Mouse (Mus musculus): Measurements from ENCODE around the gene Adgra3.

Gene Adgra3

DNA sequence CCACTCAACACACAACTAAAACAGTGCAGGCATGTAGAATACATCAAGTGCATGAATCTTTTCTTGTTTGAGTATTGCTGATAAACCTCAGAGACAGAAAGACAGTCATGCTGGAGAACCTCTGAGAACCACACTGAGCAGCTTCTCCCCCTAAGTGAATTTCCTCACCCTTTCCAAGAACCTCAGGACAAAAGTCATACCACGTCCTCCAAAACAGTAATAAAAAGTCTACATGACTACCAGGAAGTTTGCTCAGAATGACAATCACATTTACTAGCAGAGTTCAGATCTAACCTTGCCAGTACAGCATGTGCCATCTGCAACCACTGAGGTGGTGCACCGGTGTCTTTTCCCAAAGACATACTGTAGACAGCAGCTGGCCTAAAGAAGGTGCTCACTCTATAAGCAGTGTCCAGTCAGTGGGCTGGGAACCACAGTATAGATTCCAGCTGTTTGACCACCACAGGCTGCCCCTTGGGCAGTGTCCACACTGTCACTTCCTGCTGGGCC lies 27.0 kb downstream of the Adgra3 start:
- no peak for DNase-seq (ENCODE audit: low spot score in 2 of 2)

DNA sequence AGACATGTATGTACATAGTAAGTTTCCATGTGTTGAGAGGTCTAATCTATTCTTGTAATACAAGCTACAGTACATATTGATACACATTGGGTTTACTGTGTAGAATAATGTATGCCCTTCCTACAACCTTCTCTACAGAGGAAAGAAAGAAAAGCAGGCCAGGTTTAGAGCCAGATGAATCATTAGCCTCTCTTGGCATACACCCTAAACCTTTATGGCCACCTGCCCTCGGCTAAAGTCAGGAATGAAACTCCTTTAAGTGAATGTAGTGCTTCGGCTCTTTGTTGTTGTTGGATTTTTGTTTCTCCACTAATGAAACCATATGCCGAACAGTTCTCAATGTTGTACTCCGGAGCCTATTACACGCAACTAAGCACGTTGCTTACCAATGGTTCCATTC lies 27.5 kb downstream of the Adgra3 start:
- no peak for DNase-seq (ENCODE audit: low spot score in 2 of 2)

DNA sequence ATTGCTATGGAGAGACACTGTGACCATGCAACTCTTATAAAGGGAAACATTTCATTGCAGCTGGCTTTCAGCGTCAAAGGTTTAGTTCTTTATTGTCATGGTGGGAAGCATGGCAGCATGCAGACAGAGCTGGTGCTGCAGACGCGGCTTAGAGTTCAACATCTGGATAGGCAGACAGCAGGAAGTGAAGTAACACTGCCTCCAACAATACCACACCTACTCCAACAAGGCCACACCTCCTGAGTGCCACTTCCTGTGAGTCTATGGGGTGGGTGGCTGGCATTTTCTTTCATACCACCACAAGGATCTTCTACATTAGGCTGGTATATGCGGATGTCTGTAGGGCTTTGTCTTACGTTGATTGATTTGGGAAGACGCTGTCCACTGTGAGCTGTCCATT lies 29.1 kb downstream of the Adgra3 start:
- no peak for DNase-seq (ENCODE audit: low spot score in 2 of 2)

DNA sequence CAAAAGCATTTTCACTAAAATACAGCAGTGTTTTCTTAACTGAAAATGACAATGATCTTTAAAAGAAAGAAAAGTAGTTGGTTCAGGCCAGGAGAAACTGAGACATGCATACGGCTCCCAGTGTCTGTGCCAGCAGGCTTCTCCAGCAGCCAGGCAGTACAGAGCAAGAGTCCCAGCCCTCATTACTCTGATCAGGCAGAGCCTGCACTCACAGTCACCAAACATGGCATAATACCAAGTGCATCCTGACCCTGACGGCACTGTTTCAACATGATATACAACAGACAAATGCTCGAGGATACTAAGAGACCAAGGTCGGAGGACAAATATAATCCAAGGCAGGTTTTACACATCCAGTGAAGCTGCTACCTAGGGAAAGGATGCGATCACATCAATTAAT lies 31.2 kb downstream of the Adgra3 start:
- no peak for DNase-seq (ENCODE audit: low spot score in 2 of 2)

DNA sequence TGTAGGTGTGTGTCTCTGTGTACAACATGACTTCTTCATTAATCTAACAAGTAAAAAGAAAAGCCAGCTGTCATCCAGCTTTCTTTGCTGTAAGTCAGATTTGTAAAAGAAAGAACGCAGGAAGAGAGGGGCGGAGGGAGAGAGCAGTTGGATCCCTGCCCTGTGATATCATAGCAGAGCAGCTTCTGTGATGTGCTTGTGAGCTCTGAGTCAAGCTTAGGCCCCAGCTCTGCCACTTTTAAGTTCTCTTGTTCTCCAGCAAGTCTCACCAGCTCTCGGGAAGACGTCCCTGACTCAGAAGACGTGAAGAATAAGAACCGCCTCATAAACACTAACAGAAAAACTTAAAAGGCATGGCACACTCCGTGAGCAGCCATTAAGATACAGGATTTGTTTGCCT lies 31.8 kb downstream of the Adgra3 start:
- DNase-seq (ENCODE audit: low spot score in 2 of 2) = no peak

DNA sequence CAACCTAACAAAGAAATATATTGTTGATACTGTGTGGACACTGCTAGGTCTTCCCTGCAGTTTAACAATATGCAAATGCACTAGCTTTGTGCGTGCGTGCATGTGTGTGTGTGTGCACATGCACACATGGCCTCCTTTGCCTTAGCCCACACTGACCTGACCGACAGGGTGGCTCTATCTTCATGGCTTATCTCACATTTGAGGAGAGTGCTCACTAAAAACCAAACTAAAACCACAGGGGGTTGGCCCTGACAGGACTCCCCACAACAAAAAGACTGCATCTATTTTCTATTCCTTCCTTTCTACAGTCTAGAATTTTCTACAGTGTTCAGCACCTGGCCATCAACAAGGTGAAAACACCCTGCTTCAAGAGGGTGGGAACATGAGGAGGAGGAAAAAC lies 32.7 kb downstream of the Adgra3 start:
- DNase-seq (ENCODE audit: low spot score in 2 of 2) = no peak

DNA sequence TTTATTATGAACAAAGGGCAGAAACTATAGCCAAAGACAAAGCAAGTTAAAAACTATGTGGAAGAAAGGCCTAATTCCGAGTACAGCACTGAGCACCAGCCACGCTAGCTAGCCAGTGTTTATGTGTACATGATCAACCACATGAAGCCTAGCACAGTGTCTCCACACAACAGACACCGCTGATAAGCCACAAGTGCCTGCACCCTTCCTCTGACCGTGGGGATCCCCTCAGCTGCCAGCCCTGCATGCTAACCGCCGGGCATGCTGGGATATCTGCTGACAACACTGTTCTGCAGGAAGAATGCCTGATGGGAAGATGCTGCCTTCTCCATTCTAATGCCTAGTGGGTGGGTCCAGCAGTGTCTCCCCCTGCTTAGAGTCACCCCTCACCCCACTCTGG lies 34.7 kb downstream of the Adgra3 start:
- no peak for DNase-seq (ENCODE audit: low spot score in 2 of 2)

DNA sequence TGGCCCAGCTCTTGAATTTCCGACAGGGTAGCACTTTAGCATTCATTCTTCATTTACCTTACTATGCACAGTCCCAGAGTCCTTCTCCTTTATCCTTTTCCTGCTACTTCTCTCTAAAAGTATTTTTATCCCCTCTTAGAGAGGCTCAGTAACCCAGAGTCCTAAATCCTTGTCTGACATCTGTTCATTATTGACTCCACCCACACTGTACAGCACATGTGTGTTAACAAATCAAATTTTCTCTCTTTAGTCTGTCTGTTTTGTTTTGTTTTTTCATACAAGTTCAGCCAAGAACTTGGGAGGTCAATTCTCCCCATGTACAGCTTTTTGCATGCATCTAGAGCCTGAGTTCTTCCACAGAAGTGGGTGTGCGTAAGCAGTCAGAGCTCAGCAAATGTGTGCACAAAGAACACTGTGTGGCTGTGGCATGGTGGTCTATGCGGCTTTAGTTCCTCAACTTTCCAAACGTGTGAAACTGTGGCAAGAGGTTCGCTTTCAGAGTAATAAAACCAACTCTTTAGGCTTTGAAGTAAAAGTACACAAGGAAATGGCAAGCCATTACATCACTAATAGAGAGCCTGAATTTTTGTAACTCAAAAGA lies 42.7 kb downstream of the Adgra3 start:
- no peak for DNase-seq (ENCODE audit: low spot score in 2 of 2)

DNA sequence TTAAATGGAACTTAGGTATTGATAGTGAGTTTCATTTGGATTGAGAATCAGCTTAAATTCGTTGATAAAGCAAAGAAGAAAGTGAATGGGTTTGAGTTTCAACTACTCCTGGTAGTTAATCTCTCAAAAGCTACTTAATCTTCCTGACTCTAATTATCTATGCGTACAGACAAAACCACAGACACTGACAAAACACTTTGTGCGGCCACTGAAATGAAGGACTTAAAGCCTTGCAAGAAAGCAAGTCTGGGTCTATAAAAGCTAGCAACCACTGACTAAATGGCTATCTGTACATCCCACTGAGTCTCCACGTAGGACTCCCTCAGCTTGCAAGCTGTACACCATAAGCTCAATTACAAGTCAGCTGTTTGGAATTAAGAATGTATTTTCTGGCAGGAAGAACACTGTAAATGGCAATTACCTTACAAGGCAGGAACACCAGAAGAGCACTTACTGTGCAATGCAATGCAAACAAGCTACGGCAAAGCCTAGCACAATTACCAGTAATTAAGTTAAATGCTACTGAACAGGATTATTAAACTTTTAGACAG lies 43.6 kb downstream of the Adgra3 start:
- no peak for DNase-seq (ENCODE audit: low spot score in 2 of 2)

DNA sequence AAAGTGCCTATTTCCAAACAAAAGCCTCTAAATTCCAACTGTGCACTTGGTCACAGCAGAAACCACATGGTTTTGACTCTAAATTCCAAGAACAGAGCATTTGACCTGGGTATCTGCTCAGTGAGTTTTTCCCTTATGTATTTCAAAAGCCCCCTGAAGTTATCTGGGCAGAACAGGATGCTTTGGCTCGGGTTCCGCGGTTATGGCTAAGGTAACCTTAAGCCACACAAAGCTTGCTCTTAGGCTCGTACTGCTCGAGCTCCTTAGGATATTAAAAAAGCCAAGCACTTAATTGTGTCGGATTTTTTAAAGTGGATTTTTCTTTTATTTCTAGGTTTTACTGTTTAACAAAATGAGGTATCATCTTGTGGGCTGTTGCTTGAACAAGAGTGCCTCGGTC lies 44.1 kb downstream of the Adgra3 start:
- DNase-seq (ENCODE audit: low spot score in 2 of 2) = no peak

DNA sequence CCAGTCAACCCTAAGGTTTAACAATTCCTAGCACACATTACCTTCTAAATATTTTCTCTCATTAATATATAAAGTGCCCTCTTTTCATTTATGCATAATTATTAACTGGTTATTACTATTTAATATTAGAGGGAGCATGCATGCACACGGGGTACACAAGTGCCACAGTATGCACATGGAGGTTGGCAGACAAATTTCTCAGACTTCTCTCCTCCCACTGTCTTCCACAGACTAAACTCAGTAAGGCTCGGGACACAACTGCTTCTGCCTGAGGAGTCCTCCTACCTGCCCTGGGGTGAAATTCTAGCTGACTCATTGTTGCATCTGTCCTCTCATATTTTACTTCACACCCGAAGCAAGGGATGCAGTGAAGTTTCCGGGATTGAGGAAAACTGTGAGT lies 44.8 kb downstream of the Adgra3 start:
- DNase-seq (ENCODE audit: low spot score in 2 of 2) = no peak

DNA sequence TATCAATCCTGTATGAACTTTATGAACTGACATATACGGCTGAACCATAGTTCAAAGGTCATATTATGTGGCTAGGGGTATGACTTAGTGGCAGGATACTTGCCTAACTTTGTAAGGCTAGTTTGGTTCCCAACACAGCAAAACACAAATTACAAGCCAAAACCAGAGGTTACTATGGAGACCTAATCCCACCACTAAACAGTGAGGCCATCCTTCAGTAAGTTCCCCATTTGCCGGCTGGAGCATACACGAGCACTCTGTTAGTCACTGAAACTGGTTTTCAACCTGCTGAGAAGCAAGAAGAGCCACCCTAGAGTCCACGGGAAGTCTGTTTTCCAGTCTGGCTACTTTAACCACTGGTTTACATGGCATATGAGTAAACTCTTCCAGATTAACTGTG lies 50.0 kb downstream of the Adgra3 start:
- DNase-seq (ENCODE audit: low spot score in 2 of 2) = no peak

DNA sequence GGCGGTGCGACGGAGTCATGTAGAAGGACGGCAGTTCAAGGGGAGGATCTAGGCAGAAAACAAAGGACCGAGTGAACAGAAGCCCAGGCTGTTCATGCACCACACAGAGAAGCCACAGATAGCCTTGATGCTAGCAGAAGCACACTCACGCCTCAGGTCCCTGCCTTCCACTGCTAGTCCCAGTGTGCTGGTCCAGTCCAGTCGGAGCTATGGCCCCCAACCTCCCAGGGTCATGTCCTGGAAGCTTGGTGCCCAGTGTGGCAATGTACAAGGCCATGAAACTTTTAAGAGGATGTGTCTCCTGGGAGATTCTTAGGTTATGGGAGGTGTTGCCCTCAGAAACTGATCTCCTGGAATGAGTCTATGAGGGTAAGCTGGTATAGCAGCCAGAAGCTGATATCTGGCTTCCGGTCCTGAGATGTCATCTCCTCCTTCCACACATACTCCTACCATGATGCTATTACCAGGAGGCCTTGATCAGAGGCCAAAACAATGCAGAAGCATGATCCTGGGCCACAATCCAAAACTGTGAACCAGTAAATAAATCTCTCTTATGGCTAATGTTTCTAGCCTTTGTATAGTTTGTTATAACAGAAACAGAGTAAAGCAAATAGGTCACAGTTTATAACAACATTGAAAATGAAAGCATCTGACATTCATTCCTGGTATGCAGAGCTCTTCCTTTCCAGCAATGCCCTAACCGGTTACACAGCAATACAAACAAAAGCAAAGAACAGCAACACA lies 51.7 kb downstream of the Adgra3 start:
- no peak for DNase-seq (ENCODE audit: low spot score in 2 of 2)

DNA sequence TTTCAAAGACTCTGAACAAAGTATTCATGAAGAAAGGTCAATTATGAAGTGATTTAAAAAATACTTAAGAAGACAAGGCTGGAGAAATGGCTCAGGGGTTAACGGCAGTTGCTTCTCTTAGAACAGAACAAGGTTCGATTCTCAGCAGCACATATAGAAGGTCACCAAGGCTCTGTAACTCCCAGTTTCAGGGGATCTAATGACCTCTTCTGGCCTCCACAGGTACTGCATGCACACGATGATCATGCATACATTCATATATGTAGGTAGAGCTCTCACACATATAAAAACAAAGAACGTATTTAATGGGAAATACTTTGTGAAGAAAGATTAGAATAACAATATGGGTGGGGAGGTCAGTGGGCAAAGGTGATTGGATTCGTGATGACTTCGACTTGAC lies 56.5 kb downstream of the Adgra3 start:
- no peak for DNase-seq (ENCODE audit: low spot score in 2 of 2)

DNA sequence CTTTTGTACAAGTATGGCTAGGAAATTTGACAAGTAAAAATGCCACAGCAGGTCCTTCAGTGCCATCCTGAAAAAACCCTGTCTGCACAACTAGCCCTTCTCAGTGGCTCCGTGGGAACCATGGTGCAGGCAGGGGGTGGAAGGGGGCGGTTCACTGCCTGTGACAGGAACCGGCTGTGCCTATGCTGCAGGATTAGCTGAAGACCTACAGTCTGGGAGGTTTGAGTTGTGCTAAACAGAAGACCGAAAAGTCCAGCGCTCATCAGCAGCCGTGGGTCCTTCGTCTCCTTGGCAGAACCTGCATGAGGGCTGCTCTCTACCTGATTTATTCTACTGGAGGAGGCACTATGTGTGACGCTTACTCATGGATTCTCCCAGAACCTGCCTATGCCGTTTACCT lies 59.0 kb downstream of the Adgra3 start:
- DNase-seq (ENCODE audit: low spot score in 2 of 2) = no peak

DNA sequence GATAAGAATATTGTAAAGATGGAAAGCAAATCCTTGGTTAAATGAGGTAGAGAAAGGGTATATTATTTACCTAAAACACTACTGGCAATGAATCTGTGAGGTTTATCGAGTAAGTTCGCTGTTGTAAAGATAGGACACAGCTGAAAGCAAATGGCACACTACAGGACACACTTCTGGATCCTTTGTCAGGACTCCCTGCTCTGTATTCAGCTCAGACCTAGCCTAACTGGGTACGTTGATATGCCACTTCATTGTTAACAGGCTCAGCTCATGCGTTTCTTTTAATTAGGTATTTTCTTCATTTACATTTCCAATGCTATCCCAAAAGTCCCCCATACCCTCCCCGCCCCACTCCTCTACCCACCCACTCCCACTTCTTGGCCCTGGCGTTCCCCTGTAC lies 61.8 kb downstream of the Adgra3 start:
- no peak for DNase-seq (ENCODE audit: low spot score in 2 of 2)

DNA sequence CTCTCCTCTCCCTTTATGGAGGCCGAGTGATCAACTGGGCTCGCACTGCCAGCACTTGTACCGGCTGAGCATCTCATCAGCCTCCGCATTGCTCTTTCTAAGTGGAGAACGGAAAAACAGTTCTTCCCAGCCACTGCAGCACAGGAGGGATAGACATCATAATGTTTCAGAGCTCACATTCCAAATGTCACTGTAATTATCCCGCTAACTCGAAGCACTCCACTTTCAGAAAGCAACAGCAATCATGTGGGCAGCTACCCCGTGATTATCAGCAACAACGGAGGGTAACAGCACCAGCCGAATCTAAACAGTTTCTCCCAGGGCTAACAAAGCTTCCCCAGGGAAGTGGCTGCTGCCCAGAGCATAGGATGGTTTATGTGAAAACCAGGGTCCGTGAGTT lies 62.3 kb downstream of the Adgra3 start:
- DNase-seq (ENCODE audit: low spot score in 2 of 2) = peak; percentile 43 to 44

DNA sequence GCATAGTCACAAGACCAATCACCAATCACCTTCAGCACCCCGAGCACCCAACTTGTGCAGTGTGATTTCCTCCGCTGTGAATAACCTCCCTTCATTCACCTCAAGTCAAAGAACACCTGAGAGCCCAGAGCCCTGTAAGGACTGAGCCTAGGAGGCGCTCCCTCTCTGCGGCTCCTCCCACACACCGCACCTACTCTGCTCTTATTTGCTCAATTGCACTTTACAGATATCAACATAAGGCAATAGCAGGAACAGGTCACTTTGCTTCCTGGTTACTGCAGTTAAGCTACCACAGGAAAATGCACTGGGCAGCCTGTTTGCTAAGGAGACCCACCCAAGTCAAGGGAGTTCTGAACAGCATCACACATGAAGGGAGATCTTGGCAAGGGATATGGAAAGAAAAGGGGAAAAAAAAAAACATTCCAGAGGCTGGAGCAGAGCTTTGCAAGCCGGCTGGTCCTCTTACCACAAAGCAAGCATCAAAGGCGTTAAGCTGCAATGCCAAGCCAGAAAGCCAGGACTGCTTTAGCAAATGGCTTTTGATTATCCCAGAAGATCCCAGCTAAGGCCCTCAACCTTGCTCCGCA lies 68.0 kb downstream of the Adgra3 start:
- no peak for DNase-seq (ENCODE audit: low spot score in 2 of 2)

DNA sequence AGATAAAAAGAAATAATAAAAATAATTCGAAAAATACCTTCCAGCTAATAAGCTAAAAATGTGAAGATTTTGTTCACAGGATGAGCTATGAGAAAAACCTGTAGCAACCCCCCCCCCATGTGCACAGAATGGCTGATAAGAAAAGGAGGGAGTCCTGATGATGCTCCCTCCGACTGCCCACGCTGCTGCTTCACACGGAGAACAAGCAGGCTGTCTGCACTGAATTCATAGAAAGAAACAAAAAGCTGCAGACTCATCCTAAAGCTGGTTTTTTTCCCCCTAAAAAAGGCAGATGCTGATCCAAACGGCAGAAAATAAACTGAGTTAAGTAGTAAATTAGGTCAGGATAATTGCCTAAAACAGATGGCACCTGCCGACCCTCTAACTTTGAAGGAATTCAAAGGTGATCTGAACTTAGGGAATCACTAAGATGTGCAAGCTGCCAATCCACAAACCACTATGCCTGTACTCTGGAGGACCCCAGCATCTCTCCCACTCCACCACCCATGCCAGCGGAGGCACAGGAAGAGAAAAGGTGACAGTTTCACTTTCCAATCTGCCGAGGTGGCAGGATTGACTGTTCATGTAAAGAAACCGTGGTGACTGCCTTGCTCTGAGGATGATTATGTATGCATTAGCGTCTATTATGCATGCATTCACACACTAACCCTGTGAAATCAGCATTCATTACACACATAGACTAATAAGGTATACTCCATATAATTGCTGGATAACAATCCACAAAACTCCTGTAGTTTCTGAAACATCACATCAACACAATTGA lies 70.6 kb downstream of the Adgra3 start:
- DNase-seq (ENCODE audit: low spot score in 2 of 2) = peak; percentile 24 to 29

DNA sequence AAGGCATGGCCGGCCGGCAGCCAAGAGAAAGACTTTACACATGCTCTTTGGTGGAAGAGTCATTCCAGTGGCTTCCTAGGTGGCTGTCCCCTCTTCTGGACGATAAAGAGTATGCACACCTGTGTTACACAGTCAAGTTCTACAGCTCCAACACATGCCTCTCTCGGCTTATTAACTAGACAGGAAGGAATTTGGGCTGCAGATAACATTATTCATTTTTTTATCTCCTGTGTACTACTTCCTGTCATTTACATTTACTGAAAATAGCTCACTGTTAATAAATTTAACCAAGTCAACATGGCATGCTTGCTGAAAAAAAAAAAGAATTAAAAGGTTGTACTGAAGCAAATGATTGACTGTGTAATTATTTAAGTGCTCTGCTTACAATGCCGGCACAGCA lies 78.1 kb downstream of the Adgra3 start:
- no peak for DNase-seq (ENCODE audit: low spot score in 2 of 2)

DNA sequence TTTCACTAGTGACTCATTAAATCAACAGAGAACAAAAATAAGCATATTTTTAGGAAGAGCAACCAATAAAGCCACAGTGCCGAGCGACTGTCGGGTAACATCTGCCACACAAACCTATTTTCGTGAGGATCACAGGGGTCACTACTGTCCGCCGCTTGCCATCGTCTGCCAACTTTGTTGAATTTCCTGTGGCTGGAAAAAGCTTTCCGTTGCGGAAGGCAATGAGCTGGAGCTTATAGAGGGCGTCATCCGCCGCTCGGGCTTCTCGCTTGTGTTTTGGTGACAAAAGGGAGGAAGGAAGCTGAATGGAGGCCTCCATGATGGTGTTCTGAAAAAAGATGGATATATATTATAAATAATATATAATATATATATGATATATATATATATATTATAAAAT lies 79.6 kb downstream of the Adgra3 start:
- no peak for DNase-seq (ENCODE audit: low spot score in 2 of 2)

DNA sequence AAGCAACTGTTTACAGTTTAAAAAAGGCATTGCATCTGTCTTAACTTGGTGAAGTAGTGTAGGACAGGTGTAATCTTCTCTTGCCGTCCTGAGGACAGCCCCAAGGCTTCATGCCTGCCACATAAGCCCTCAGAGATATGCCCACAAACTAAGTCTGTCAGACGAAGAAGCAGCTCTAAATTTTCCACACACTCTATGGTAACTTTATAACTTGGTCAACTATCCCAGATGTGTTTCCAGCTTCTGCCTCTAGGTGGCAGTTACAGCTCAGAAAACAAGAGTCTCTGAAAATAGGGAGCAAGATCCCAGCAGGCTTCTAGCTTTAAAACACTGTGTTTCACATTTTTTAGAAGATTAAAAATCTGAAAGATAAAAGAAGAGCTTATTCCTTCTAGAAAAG lies 82.8 kb downstream of the Adgra3 start:
- peak; percentile 78 to 91 for DNase-seq (ENCODE audit: low spot score in 2 of 2)

All from frontal cortex, postnatal 36 days (tissue).